Mouse (Mus musculus) heart, adult 2 months (tissue): ENCODE measurements around the gene 4930539E08Rik.

Experiments
- CTCF ChIP-seq: fragments of 200-600 bp; IDR thresholded peaks from 2 replicates; pipeline ENCODE4 v1.8.1; 2022; ENCODE audit warnings: antibody characterized with exemption, mild to moderate bottlenecking, moderate library complexity
- POLR2A ChIP-seq: fragments of 200-500 bp; IDR thresholded peaks from 2 replicates; pipeline ENCODE4 v1.6.1; 2011; ENCODE audit warnings: mild to moderate bottlenecking, low read depth, low read length, control low read depth; ENCODE audit not compliant: insufficient read depth

DNA sequence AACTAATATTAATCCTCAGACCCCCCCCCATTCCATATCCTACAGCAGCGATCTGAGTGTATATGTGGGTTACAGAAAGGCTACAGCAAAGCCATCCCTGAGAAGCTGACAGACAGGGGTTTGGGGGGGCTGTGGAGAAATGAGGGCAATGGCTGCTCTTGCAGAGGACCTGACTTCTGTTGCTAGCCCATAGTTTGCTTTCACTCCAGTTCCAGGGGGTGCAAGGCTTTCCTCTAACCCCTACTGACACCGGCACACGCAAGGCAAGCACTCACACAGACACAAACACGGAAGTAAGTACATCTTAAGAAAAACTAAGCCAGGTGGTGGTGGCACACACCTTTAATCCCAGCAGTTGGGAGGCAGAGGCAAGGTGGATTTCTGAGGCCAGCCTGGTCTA lies 14.2 kb upstream of the 4930539E08Rik start:
- TF ChIP-seq POLR2A, result no peak
- no peak for TF ChIP-seq CTCF
